Mouse (Mus musculus): ENCODE data around the gene Cdc42ep5. TPM values are rescaled to one million over a fixed set of nuclear protein-coding genes. Genes with fewer than 3 reads are reported as not detected.

Gene Cdc42ep5
- polyA plus RNA-seq, 1 experiment from 2014 or later, result 22.1 TPM

DNA sequence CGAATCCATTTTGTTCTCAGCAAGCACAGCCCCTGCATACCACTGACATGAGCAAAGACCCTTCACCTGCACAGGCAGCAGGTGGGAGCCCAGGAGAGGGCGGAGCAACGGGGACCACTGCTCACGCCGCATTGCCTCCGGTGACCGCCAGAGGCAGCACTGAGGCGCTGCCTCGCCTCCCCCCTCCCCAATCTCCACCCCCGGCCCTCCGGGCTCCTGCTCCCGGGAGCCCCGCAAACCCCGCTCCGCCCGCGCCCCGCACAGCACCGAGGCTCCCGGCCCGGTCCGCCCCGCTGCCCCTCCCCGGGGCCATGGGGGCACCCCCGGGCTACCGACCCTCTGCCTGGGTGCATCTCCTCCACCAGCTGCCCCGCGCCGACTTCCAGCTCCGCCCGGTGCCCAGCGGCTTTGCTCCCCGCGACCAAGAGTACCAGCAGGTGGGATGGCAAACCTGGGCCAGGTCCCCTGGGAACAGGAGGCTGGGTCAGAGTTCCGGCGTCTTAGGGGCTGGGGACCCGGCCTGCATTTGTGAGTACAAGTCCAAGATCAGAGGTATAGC is 45.2 kb downstream of the Cdc42ep5 start, which contains the start of gene Ttyh1:
Gene Ttyh1, plus strand, starts transcription at position 65 of the 559 bp plus-strand sequence.
- Histone ChIP-seq H3K4me1 (peaks cover 58% of the 10 kb centered on the region), H3K36me3 (replicated peaks) (peaks cover 3% of the 10 kb centered on the region; the same call in 1 of the 2 replicates), H3K27me3 (ENCODE audit: poor library complexity, severe bottlenecking) (peaks cover 28% of the 10 kb centered on the region), H3K4me3 (peak within 1 kb of the TSS; percentile 81), H3K9me3 (no peaks in the 10 kb centered on the region), H3K27ac (peak within 1 kb of the TSS; percentile 93)
- WGBS, result 1% methylated on average over 36 of the region's 37 CpGs
- peak; percentile 67 for DNase-seq (ENCODE audit: extremely low spot score, low spot score)

DNA sequence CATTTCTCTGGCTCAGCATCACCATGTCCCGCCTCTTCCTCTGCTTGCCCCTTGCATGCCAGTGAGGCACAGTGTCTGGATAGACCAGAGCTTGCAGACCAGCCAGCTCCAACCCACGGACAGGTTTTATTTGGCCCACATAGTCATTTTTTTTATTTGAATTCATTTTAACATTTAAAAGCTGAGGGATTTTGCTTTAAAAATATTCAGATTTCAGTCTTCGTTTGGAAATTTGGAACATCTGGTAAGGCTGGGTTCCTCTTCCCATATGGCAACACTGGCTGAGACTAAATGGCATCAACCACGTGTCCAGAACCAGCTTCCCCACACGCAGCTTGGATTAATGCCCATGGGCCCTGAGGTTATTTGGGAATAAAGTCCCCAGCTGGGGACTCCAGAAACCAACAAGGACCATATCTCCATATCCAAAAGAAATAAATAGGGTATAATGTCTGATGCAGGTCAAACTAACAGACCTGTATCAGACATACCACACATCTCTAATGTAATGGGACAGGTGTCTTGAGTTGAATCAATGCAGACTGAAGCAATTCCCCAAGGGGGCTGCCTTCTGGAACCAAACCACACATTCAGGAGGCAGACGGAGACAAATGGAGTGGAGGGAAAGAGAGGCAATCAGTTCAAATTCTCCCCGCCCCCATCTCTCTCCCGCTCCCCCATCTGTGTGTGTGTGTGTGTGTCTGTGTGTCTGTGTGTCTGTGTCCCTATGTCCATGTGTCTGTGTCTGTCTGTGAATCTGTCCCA is 47.4 kb downstream of the Cdc42ep5 start:
- 75% methylated on average over 8 of the region's 8 CpGs for WGBS
- H3K4me1 ChIP-seq, result peaks cover 36% of the 10 kb centered on the region
- no peak overlapping the region for H3K27ac ChIP-seq
- peaks cover under 1% of the 10 kb centered on the region; the same call in 1 of the 2 replicates for H3K36me3 ChIP-seq (replicated peaks)
- H3K27me3 ChIP-seq (ENCODE audit: poor library complexity, severe bottlenecking), result peaks cover 28% of the 10 kb centered on the region
- no peak overlapping the region for H3K4me3 ChIP-seq
- DNase-seq (ENCODE audit: extremely low spot score, low spot score), result no peak
- no peaks in the 10 kb centered on the region for H3K9me3 ChIP-seq

DNA sequence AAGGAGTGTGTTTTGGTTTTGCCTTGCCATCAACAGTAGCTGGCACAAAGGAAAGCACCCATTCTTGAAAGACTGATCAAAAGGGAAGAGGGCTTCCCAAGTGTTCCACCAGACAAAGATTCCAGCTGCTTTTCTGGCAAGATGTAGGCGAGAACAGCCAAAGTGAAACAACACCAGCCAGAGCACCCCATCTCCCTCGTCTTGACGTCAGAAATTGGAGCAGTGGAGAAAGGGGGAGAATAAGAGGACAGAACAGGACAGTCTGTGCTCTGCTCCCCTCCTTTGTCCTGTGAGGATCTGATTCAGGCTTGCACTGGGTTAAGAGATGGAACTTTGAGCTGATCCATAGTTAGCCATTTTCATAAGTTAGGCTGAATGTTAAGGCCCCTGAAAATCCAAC is 52.9 kb downstream of the Cdc42ep5 start:
- H3K36me3 ChIP-seq (replicated peaks), result no peaks in the 10 kb centered on the region
- H3K27me3 ChIP-seq (ENCODE audit: poor library complexity, severe bottlenecking), result no peaks in the 10 kb centered on the region

DNA sequence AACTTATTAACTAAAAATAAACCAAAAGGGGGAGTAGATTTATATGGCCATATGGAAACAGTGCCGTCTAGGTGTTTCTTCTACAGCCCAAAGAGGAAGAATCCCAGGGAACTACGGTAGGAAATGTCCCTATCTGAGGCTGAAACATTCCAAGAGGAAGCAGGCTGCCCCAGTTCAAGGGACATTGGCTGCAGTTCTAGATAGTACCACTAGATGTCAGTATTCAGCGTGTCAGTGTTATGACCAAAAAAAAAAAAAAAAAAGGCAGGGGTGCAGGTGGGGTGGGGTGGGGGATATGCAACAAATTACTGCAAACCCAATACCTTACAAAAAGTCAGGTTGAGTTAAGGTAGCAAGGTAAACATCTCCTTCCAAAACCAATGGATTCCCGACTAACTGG is 61.2 kb downstream of the Cdc42ep5 start:
- DNase-seq (ENCODE audit: extremely low spot score, low spot score), result no peak
- Histone ChIP-seq H3K9me3 (no peaks in the 10 kb centered on the region), H3K4me1 (no peaks in the 10 kb centered on the region), H3K36me3 (replicated peaks) (no peaks in the 10 kb centered on the region), H3K4me3 (no peak overlapping the region), H3K27me3 (ENCODE audit: poor library complexity, severe bottlenecking) (no peaks in the 10 kb centered on the region), H3K27ac (no peak overlapping the region)
- 21% methylated on average over 4 of the region's 4 CpGs for WGBS

More for the DNA sequence above, 52.9 kb downstream of the Cdc42ep5 start:
- Histone ChIP-seq H3K4me1 (no peaks in the 10 kb centered on the region), H3K9me3 (no peaks in the 10 kb centered on the region), H3K27ac (no peak overlapping the region), H3K4me3 (no peak overlapping the region)
- WGBS, result 61% methylated on average over 3 of the region's 3 CpGs
- DNase-seq (ENCODE audit: extremely low spot score, low spot score), result no peak

Other genes with a start within 250 kb of the Cdc42ep5 start
- gene Lilra6, start 249.4 kb downstream of the Cdc42ep5 start, polyA plus RNA-seq (2016; fragmentation: Nextera tagmentation; extraction: Ambion mirVana), result not detected in 2 replicates
- gene Lair1, start 101.7 kb downstream of the Cdc42ep5 start, polyA plus RNA-seq (2016; fragmentation: Nextera tagmentation; extraction: Ambion mirVana), result 0.26 and 0.51 TPM in 2 replicates
- gene Ttyh1, start 45.5 kb downstream of the Cdc42ep5 start, polyA plus RNA-seq (2016; fragmentation: Nextera tagmentation; extraction: Ambion mirVana), result 32.6 and 33.0 TPM in 2 replicates
- 60.6 and 61.5 TPM in 2 replicates for gene Leng8, start 27.8 kb downstream of the Cdc42ep5 start, polyA plus RNA-seq (2016; fragmentation: Nextera tagmentation; extraction: Ambion mirVana)
- 1.7 and 1.8 TPM in 2 replicates for gene Leng9, start 14.5 kb downstream of the Cdc42ep5 start, polyA plus RNA-seq (2016; fragmentation: Nextera tagmentation; extraction: Ambion mirVana)
- gene Lilra5, start 72.9 kb upstream of the Cdc42ep5 start, polyA plus RNA-seq (2016; fragmentation: Nextera tagmentation; extraction: Ambion mirVana), result not detected in 2 replicates
- not detected in 2 replicates for gene Ncr1, start 172.9 kb upstream of the Cdc42ep5 start, polyA plus RNA-seq (2016; fragmentation: Nextera tagmentation; extraction: Ambion mirVana)
- gene Gp6, start 232.9 kb upstream of the Cdc42ep5 start, polyA plus RNA-seq (2016; fragmentation: Nextera tagmentation; extraction: Ambion mirVana), result 0.51 and 0.65 TPM in 2 replicates